Mouse (Mus musculus) Muller cell, postnatal 12 days (primary cell): Measurements from ENCODE around the gene Prkcb.

Source experiments
- DNase-seq: peaks from one replicate; pipeline ENCODE4 v3.0.0-alpha.2; 2015; ENCODE audit errors: inconsistent ontology term

The Prkcb gene

DNA sequence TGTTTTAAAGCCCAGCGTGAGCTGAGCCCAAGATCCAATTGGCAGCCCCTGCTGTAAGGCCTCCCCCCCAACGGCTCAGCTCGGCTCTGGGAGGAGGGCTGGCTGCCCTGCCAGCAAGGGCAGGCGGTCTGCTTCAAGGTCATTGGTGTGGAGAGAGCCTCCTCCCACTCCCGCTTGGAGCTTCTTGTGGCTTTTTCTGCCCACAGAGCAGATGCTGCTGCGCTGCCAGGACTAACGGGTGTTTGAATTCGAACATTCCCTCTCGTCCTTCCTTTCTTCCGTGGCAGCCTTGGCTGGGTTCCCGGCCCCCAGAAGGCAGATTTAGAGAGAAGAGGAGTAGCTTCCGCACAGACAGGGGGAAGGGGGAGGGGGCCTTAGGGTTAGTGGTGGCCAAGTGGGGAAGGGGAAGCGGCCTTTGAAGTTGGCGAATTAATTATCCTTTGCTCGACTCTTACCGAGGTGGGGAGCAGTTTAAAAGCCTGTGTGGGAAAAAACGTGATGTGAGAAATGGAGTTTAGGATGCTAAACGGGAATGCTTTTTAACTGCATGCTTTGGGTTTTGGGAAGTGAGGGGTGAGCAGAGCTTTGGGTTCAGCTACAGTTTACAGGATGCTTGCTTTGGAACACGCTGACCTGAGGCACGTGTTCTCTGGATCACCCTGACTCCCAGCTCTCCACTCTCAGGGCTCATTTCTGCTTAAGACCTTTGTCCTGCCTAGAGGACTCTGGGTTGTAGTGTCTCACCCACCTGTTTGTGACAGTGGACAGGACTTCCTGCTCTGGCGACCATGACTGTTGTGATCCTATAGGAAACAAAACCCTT lies 116.2 kb downstream of the Prkcb start:
- DNase-seq: peak; percentile 97

DNA sequence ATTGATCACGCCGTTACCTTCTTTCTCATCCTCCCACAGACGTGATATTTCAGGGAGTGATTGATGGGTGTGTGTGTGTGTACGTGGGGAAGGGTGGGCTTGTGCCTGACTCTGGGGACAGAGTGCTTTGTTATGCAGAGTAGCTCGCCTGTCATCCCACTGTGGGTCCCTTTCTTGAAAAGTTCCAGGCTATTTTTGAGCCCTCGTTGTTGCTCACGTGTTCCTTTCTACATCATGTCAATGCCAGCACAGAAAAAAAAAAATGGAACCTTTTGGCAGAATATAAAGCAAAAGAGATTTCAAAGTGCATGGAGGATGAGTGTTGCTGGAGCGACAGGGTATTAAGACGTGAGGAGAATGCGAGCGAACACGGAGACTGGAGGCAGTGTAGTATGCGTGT lies 118.1 kb downstream of the Prkcb start:
- no peak for DNase-seq

DNA sequence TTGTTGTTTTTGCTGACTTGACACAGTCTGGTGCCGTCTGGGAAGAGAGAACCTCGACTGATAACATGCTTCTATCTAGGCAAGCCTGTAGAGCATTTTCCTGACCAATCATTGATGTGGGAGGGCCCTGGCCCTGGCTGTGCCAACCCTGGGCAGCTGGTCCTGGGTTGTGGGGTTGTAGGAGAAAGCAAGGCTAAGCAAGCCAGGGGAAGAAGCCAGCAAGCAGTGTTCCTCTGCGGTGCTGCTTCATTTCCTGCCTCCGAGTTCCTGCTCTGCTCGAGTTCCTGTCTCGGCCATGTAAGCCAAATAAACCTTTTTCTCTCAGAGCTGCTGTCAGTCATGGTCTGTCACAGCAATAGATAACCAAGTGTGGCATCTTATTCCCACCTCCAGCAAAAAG lies 121.4 kb downstream of the Prkcb start:
- DNase-seq: no peak

DNA sequence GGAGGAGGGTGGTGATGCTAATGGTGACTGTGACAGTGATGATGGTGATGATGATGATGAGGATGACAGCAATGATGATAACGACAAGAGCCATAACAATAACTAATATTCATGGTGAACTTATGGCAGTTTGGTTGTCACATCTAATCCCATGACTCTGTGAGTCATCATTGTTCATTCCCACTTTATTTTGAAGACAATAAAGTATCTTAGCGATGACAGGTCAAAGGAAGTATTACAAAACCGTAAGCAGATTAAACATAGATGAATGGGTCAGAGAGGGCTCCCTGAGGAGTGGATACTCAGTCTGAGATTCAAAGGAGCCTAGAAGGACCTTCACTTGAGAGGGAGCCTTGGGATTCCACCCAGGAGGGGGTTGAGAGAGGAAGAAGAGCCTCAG lies 122.3 kb downstream of the Prkcb start:
- DNase-seq: no peak

DNA sequence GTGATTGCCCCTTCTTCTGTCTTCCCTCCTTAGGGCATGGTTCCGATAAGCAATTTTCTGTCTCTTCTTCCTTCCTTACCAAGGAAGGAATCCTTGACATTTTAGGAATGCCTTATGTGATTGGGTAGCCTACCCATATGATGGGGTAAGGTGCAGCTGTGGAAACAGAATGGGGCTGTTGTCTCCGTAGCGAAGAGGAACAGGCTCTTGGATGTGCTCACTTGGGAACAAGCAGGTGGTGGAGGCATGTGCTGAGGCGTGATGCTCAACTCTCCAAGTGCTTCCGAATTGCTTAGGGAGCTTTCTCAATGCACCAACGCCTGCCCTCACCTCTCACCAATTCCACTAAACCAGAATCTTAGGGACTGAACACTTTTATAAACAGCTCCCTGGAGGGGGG lies 124.7 kb downstream of the Prkcb start:
- DNase-seq: no peak

DNA sequence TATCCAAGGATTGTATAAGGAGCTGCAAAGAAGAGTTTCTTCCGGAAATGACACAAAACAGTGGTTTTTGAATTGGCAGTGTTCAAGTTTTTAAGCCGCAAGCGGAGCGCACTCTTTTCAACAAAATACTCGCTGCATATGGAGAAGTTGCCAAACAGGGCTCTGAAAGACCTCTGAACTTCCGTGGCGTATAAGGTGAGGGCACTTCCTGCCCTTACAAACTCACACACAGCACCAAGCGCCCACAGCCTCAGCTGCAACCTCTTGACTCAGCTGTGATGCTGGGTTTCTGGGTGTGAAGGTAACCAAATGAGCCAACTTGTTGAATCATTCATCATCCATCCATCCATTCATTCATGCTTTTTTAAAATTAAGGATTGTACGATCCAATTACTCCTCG lies 125.6 kb downstream of the Prkcb start:
- peak; percentile 50 for DNase-seq

DNA sequence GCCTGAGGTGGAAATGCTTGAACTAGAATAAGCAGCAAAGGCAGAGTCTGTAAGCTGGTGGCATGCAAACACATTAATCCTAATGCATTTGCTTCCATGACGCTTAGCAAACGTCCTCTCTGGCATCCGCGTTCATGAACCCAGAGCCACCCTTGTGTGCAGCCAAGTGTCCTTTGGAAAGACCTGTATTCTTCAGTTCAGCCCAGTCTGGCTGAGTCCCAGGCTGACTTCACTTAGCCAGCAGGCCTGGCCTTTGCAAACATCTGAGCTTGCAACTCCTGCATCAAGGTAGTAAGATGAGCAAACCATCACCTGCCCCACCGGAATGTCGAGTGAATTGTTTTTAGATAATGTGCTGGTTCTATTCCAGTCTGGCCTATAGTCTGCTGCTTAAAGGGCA lies 126.1 kb downstream of the Prkcb start:
- DNase-seq: no peak

DNA sequence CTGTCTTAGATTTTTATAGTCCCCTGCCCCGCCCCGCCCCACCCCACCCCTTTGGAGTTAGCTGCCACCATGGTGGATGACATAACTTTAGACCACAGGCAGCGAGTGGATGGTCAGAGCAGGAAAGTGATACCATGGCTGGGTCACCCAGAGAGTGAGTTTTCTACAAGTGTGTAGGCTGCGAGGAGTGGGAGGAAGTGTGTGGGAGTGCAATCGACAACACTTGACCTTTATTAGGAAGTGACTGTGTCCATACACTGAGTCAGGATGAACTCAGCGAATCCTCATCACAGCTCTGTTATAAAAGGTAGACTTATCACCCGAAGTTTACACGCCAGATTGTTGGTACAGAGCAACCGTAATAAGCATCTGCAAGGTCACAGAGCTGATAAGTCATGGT lies 126.8 kb downstream of the Prkcb start:
- DNase-seq: no peak

DNA sequence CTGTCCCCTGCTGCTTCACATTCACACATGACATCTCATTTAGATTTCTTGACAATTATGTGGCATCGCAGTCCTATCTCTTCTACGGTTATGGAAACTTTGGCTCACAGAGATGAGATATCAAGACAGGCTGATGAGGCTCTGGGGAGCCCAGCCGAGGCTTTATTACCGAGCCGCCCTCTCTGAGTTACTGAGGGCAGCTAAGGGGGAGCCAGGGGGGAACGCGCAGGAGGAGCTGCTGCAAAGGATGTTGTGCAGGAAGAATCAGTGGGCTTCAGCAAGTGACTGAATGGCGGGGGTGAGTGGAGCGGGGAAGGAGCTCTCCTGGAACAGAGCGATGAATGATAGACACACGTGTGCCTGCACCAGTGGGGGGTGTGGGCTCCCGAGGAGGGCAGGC lies 127.4 kb downstream of the Prkcb start:
- no peak for DNase-seq

DNA sequence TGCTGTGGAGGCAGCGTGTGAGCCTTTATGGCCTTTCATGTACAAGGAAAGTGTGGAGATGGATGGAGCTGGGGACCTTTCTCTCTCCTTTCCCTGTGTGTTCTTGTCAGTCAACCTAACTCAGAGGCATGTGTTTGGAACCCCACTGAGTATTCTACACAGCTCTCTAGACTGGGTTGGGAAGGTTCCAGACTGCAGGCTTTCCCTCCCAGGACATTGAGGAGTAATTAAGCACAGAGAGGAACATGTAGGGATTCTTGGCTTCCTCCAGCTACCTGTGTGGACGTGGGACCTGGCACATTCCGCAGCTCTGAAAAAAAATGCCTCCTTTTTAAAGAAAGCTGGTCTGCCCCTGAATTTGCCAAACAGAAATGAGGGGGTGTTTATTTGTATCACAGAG lies 130.0 kb downstream of the Prkcb start:
- DNase-seq: no peak

DNA sequence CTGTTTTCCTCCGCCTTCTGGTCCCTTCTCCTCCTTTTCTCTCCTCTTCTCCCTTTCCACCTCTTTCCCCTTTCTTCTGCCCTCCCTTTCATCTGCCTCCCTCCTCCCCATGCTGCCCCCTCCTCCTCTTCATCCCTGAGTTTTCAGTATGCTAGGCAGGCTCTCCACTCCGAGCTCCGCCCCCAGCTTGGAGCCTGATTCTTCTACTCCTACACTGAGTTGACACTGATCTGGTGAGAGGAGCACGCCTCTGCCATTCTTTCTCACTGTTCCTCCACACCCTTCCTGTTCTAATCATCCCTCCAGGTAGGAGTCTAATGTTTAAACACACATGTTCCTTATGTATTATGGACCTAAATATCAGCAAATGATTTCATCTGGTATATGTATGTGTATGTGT lies 135.3 kb downstream of the Prkcb start:
- DNase-seq: no peak

DNA sequence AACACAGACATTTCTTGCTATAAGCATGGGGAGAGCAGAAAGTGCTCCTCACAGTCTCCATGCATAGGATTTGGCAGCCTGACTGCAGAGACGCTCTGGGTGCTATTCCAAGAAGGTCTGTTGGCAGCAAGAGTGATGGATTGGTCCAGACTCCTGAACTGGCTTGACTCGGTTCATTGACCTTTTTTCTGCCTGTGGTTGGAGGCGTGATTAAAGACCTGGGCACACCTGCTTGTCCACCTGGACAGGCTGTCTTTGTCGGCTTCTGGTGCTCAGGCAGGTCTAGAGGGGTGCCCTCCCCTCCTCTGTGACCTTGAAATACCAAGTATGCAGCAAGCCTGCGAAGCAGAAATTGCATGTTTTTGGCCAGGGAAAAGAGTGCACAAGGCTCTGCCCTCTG lies 140.6 kb downstream of the Prkcb start:
- no peak for DNase-seq

DNA sequence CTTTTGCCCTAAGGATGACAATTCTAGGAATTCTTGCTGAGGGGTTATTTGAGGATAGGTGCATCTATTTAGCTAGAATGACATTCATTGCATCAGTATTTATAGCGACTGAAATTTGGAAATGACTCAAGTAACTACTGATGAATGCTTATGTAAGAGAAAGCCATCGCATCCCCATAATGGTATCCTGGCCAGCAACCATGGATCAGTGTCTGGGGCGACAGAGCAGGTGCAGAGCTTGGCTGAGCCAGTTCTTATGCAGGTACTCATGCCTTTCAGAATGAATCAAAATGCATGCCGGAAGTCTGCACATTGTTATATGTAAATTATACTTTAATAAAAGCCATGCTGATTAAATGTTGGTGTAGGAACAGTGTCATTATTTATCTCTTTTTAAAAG lies 143.8 kb downstream of the Prkcb start:
- no peak for DNase-seq

DNA sequence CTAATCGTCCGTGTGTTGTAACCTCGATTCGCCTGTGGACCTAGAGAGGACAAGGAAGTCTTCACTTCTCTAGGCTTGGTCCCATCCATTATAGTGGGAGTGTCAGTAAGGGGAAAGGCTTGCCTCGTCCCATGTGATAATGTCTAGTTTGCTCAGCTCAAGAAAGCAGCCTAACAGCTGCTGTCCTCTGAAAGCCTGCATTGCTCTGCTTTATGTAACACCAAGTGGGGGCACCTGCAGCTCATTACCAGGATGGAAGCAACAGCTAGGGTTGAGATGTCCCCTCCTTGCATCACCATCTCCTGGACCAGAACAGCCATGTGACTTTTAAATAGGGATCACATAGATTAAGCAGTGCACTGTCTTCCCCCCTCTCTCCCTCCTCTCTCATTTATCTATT lies 144.8 kb downstream of the Prkcb start:
- DNase-seq: no peak

DNA sequence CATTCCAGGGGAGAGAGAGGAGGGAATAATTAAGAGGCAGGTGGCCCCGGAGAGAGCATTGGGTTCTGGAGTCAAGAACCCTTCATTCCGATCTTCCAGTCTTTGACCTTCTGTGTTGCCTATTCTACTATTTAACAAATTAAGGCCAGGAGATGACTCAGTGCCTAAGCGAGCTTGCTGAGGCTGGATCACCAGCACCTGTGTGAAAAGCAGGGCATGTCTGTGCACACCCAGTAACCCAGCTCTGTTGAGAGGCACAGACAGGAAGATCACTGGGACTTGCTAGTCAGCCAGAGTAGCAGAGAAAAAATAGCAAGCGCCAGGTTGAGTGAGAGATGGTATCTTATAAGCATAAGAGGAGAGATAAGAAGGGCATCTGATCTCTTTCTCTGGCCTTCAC lies 146.4 kb downstream of the Prkcb start:
- DNase-seq: no peak

DNA sequence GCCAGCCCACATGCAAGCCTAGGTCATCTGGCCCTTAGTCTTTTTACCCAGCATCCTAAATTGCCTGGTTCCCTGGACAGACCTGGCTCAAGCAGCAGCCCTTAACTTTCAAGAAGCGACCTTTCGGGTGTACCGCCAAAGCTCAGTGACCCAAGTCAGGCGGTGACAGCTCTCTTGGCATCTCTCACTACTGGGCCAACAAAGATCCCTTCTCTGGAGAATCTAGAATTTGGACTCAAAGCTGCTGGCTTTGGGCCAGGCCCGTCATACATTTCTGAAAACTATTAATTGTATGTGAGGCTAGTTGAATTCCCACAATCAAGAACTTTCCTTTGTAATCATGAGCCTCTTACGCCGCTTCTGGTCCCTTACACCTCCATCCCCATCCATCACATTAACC lies 147.0 kb downstream of the Prkcb start:
- DNase-seq: peak; percentile 42

DNA sequence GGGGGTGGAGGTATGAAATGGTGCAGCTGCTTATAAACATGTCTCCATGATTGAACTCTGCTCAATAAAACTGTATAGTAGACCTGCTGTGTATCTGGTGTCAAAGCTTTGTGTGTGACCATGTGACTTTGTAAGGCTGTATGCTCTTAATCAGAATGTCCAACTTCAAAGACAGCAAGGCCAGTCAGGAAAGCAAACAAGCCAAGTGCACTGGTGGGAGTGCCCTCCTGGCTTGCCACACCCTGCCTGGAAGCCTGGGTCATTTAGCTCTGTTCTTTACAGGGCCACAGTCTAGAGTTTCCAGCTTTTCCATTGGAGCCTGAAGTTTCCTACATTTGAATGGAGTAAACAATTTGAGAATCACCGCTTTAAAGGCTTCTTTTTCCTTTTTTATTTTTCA lies 148.8 kb downstream of the Prkcb start:
- DNase-seq: no peak

DNA sequence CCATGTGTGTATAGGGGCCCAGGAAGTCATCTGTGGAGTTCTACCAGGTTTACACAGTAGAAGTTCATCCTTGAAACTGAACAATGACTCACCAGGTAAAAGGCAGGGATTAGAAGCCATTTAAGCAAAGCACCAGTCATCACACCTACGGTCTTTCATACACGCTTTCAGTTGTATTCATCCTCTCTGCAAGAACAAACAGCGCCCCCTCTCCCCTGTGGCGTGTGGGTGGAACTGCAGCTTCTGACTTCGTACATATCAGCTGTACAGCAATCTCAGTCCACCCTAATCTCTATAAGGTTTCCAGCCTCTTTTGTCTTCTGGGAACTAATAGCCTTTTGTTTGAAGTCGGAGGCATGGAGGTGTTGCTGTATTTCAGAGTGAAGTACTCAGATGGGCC lies 156.5 kb downstream of the Prkcb start:
- peak; percentile 36 for DNase-seq

DNA sequence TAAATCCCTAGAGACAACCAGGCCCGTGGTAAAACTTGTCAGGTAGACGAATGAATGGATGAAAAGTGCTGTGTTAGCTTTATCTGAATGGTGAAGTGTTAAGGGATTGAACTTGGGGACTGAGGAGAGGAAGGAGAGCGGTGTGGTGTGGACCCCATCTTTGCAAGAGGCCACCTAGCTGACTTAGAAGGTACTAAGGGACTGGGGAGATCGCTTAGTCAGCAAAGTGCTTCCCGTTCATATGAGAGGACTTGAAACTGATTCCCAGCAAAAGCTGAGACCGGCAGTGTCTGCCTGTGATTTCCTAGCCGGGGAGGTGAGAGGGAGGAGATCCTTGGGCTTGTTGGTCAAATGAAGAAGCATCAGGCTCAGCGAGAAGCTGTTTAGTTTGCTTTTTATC lies 164.1 kb downstream of the Prkcb start:
- no peak for DNase-seq

DNA sequence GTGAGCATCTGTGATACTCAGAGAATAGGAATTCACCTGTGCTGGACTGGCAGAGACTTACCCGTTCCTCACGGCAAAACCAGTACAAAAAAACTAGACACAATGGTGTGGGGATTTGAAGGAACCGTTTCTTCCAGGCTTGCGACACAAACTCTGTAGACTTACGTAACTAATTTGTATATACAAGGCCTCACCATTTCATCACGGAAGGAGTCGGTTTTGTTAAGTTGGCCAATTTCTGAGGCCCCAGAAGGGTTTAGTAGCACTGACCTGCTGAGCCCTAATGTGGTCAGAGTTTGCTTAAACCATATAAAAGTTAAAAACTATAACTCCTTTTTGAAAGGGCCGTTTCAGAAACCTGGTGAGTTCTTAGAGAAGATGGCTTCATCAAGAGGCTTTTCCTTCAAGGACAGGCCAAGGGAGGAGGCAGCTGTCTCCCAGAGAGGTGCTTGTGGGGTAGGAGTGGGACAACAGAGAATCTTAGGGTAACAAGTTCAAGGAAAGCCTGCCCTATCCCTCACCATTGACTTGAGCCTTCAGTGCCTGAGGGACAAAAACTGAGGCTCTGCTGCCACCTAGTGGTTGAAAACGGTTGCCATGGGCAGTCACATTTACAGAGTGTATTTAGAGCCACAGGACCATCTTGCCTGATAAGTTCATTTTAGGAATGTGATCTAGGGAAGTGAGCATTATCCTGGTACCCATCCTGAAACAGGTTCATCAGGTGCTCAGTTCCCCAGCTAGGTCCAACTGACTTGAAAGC lies 170.8 kb downstream of the Prkcb start:
- peak; percentile 65 for DNase-seq

DNA sequence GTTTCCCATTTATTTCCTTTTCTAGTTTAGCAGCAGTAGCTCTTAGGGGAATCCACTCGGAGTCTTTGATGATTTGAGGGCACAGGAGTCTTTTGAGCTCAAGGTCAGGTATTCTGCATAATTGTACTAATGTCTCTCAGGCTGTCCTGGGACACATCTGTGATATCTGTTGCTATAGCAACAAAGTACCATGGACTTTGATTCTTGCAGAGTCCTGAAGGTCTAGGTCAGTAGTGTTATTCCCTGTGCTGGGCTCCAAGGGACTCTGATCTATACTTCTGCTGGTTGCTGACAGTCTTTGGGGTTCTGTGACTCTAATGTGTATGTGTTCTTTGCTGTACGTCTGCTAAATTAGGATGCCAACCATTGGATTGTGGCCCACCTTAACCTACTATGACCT lies 171.5 kb downstream of the Prkcb start:
- DNase-seq: no peak

DNA sequence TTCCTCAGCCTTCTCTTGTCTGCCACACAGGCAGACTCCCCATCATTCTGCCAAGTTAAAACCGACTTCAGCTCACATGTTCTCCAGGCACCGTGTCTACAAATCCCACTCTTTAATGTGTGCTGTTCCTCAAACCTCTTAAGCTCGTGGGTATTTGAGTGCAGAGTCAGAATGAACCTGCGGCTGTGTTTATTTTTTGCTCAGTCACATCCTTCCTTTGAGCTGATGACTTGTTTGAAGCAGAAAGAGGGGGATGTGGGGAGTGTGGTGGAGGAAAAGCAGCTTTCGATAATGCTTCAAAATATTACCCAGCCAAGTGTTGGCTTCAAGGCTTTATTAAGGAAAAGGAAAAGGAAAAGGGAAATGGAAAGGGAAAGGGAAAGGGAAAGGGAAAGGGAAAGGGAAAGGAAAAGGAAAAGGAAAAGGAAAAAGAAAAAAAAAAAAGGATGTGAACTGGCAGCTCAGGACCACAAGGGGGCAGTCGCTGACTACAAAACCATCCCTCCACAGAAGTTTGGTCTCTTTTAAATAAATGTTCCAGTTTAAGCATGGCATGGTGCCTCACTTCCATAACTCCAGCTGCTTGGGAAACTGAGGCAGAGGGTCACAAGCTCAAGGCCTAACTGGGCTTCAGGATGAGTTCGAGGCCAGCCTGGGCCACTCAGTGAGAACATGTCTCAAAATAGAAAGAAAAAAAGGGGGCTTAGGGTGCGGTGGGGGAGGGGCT lies 177.4 kb downstream of the Prkcb start:
- DNase-seq: no peak

DNA sequence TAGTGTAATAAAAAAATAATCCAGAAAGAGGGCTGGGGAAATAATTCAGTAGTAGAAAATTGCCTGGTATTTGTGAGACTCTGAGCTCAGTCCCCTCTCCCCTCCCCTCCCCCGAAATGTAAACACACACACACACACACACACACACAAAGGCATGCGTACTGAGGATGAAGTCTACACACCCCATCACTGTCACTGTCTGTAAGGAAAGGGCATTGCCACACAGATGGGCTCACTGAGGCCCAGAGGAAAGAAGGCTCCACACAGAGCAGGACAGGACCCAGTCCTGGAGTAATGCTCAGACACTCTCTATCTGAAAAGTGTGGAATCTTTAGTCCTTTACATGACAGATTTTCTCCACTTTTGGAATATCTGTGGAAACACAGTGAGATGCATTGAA lies 178.2 kb downstream of the Prkcb start:
- DNase-seq: no peak
